ENCODE assay signal across 8 mouse cellular contexts in genomic region chr17:28142700-28143610, GRCm38 (mm10). TPM values are rescaled to one million over a fixed set of nuclear protein-coding genes. Genes with fewer than 3 reads are reported as not detected.
DNase-seq lines count a peak whose midpoint lies in the region; ATAC-seq and TF ChIP-seq lines count a peak whose summit lies in the region.

No protein-coding gene starts in this region.

- peak overlapping the region; percentile 87 for H3K9ac ChIP-seq in limb, embryonic 13.5 days
- peak overlapping the region; percentile 29; the same call in 1 of the 2 replicates for H3K9ac ChIP-seq in stomach, embryonic 15.5 days

- WGBS in spleen, adult 2 months = 4% methylated on average over 33 of the region's 33 CpGs
- WGBS in limb, embryonic 13.5 days = 1% methylated on average over 33 of the region's 33 CpGs
- under 1% methylated on average over 33 of the region's 33 CpGs for WGBS in stomach, embryonic 15.5 days

- peak; percentile 35 for DNase-seq in CD4-positive, CD25-positive, alpha-beta regulatory T cell, adult 2 months (ENCODE audit: low read depth, low spot score)
- no peak for DNase-seq in spleen, adult 2 months (ENCODE audit: low read depth in 1 of 2, low spot score in 2 of 2)
- no peak for DNase-seq in spleen, postnatal 36 days (ENCODE audit: low spot score in 2 of 2)
- DNase-seq in cerebellum, adult 18-20 months = no peak
- no peak for DNase-seq in urinary bladder, adult 2 months (ENCODE audit: low spot score)

- H3K27ac ChIP-seq in spleen, adult 2 months (ENCODE audit: insufficient read depth, low read length) = no peak overlapping the region
- H3K27ac ChIP-seq in limb, embryonic 13.5 days = peak overlapping the region; percentile 92
- H3K27ac ChIP-seq in stomach, embryonic 15.5 days = no peak overlapping the region

- peak overlapping the region; percentile 27 for H3K4me3 ChIP-seq in spleen, adult 2 months (ENCODE audit: extremely low read depth, insufficient read depth, insufficient read length)
- H3K4me3 ChIP-seq in limb, embryonic 13.5 days = peak overlapping the region; percentile 79
- H3K4me3 ChIP-seq in stomach, embryonic 15.5 days (replicated peaks) = peak overlapping the region; percentile 66

- H3K27me3 ChIP-seq in spleen, adult 2 months (ENCODE audit: control insufficient read depth, insufficient read depth, low read length) = peaks cover 19% of the 10 kb centered on the region
- peaks cover 12% of the 10 kb centered on the region; the same call in 1 of the 2 replicates for H3K27me3 ChIP-seq in limb, embryonic 13.5 days
- H3K27me3 ChIP-seq in stomach, embryonic 15.5 days (replicated peaks) = peaks cover 17% of the 10 kb centered on the region; the same call in 1 of the 2 replicates

- H3K36me3 ChIP-seq in spleen, adult 2 months (ENCODE audit: control insufficient read depth, insufficient read depth, low read length) = no peaks in the 10 kb centered on the region
- no peaks in the 10 kb centered on the region for H3K36me3 ChIP-seq in limb, embryonic 13.5 days
- no peaks in the 10 kb centered on the region for H3K36me3 ChIP-seq in stomach, embryonic 15.5 days

- peaks cover 7% of the 10 kb centered on the region for H3K4me1 ChIP-seq in spleen, adult 2 months (ENCODE audit: control insufficient read depth, insufficient read depth, insufficient read length)
- H3K4me1 ChIP-seq in limb, embryonic 13.5 days = peaks cover 81% of the 10 kb centered on the region
- peaks cover 36% of the 10 kb centered on the region for H3K4me1 ChIP-seq in stomach, embryonic 15.5 days

- H3K9me3 ChIP-seq in limb, embryonic 13.5 days = no peaks in the 10 kb centered on the region
- no peaks in the 10 kb centered on the region for H3K9me3 ChIP-seq in stomach, embryonic 15.5 days

- TF ChIP-seq CTCF in spleen, adult 2 months (IDR thresholded peaks at IDR 0.05; ENCODE audit: extremely low read depth, insufficient read depth, insufficient read length, insufficient replicate concordance) = no peak

- peak overlapping the region; percentile 91 for H3K4me2 ChIP-seq in limb, embryonic 13.5 days (replicated peaks)
- peak overlapping the region; percentile 99 for H3K4me2 ChIP-seq in stomach, embryonic 15.5 days

- no peak for TF ChIP-seq POLR2A in spleen, adult 2 months (IDR thresholded peaks at IDR 0.05; ENCODE audit: low read depth, low read length)

- no peak for ATAC-seq in CD4-positive, CD25-positive, alpha-beta regulatory T cell, adult 4 months
- no peak; the same call in 1 of the 2 replicates for ATAC-seq in limb, embryonic 13.5 days (ENCODE audit: low FRiP score, low read depth)
- ATAC-seq in stomach, embryonic 15.5 days (ENCODE audit: insufficient read depth, low FRiP score, low read depth) = no peak

RNA-seq across cellular contexts. Expression of gene Scube3, which starts 1.0 kb away (rescaled TPM):
- polyA plus RNA-seq in CD4-positive, CD25-positive, alpha-beta regulatory T cell, adult 4 months (2017; shearing (Covaris generic)) = not detected
- polyA plus RNA-seq in spleen, adult 2 months (2012; rRNA removed) = 1.6 and 2.0 TPM in 2 replicates
- polyA plus RNA-seq in limb, embryonic 13.5 days (2015; fragmentation: Nextera tagmentation; extraction: Ambion mirVana) = 10.3 and 11.3 TPM in 2 replicates
- polyA plus RNA-seq in stomach, embryonic 15.5 days (2015; fragmentation: Nextera tagmentation; extraction: Ambion mirVana) = 1.6 and 2.4 TPM in 2 replicates
- 1.6 and 1.8 TPM in 2 replicates for polyA plus RNA-seq in urinary bladder, adult 2 months (2012; rRNA removed)

RNA-seq across cellular contexts. Expression of gene Zfp523, which starts 34.0 kb away (rescaled TPM):
- 1 to 10 TPM; 2.9 to 5.5 TPM for polyA plus RNA-seq in CD4-positive, CD25-positive, alpha-beta regulatory T cell, adult 4 months (2017; shearing (Covaris generic))
- polyA plus RNA-seq in spleen, adult 2 months (2012; rRNA removed) = 31.0 and 33.2 TPM in 2 replicates
- 42.2 and 43.6 TPM in 2 replicates for polyA plus RNA-seq in limb, embryonic 13.5 days (2015; fragmentation: Nextera tagmentation; extraction: Ambion mirVana)
- 28.1 and 36.2 TPM in 2 replicates for polyA plus RNA-seq in stomach, embryonic 15.5 days (2015; fragmentation: Nextera tagmentation; extraction: Ambion mirVana)
- 21.0 and 28.3 TPM in 2 replicates for polyA plus RNA-seq in urinary bladder, adult 2 months (2012; rRNA removed)

Comparison
In these comparisons a context has a peak if more than half of its experiments do, and no peak if none do; other contexts are left out.
1. H3K4me3 ChIP-seq: peak in every context shown above with its lines; median percentile 79 in limb, embryonic 13.5 days; 66 in stomach, embryonic 15.5 days; 27 in spleen, adult 2 months.